Mouse (Mus musculus) heart, embryonic 16.5 days (tissue): ENCODE measurements around the gene Ccdc144b. TPM values are rescaled to one million over a fixed set of nuclear protein-coding genes. Genes with fewer than 3 reads are reported as not detected.

ENCODE experiments used
- ATAC-seq: fragments of 200-750 bp; cut with Nextera tagmentation; replicated peaks from 2 replicates; pipeline ENCODE4 v1.8.0; 2017; ENCODE audit warnings: moderate number of reproducible peaks; ENCODE audit not compliant: insufficient read depth, low FRiP score; ENCODE audit errors: extremely low read depth
- H3K27ac ChIP-seq: fragments of 300-500 bp; sonication (generic); 2 replicates; pipeline ENCODE4 v1.5.1; 2014; ENCODE audit warnings: mild to moderate bottlenecking, low read length, control low read depth, moderate library complexity
- H3K27me3 ChIP-seq: fragments of 300-500 bp; sonication (generic); 2 replicates; pipeline ENCODE4 v1.6.1; 2014; ENCODE audit warnings: low read length, mixed read lengths; ENCODE audit not compliant: control insufficient read depth, insufficient read depth
- H3K36me3 ChIP-seq: fragments of 300-500 bp; sonication (generic); 2 replicates; pipeline ENCODE4 v1.6.1; 2014; ENCODE audit not compliant: control insufficient read depth, insufficient read depth
- H3K4me1 ChIP-seq: fragments of 300-500 bp; sonication (generic); 2 replicates; pipeline ENCODE4 v1.6.1; 2014; ENCODE audit warnings: low read length, mixed read lengths; ENCODE audit not compliant: control insufficient read depth, insufficient read depth
- H3K4me2 ChIP-seq: fragments of 300-500 bp; sonication (generic); 2 replicates; pipeline ENCODE4 v1.6.1; 2014; ENCODE audit warnings: low read depth, mild to moderate bottlenecking, control low read depth, low read length
- H3K4me3 ChIP-seq: fragments of 300-500 bp; sonication (generic); 2 replicates; pipeline ENCODE4 v1.5.1; 2014; ENCODE audit warnings: mild to moderate bottlenecking, control low read depth, low read length
- H3K9ac ChIP-seq: fragments of 300-500 bp; sonication (generic); 2 replicates; pipeline ENCODE4 v1.6.1; 2014; ENCODE audit warnings: low read length, control low read depth
- H3K9me3 ChIP-seq: fragments of 300-500 bp; sonication (generic); replicated peaks from 2 replicates; pipeline ENCODE4 v1.6.1; 2016; ENCODE audit warnings: low read length; ENCODE audit not compliant: control insufficient read depth
- WGBS: fragments of 180-500 bp; shearing (Covaris S2); extraction: QIAGEN DNeasy Blood & Tissue Kit; methylation state at CpG from one replicate; pipeline ENCODE4 v1.1.7; 2014; 5-methylcytosine and 5-hydroxymethylcytosine counted together
- polyA plus RNA-seq: library from polyadenylated mRNA; unstranded; fragments of >200 nt; fragmentation: Nextera tagmentation; extraction: Ambion mirVana; gene quantifications from 2 replicates; pipeline ENCODE4 v1.2.1, GENCODE M21; 2015

Gene Ccdc144b
- 0.03 and 0.09 TPM in 2 replicates for polyA plus RNA-seq

DNA sequence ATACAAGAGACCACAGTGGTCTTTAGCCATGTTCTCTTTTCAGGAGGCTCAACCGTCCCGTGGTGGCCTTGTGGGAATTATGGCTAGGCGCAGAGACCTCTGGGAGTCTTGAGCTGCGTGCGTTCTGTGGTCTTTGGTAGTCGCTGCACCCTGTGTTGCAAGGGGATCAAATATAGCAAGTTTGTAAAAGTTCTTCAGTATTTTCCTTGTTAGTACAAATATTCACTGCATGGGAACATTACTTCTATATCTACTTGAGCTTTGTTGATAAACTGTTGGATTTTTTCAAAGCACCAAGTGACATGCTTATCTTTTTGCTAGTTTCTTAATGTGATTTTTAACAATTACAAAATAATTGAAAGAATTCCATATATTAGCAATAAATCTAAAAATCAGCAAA is at the start of gene Ccdc144b:
Ccdc144b (minus strand) TSS at position 101 of the 400 bp plus-strand sequence.
- ATAC-seq: no peak
- H3K9me3 ChIP-seq: no peaks in the 10 kb centered on the region
- no peaks in the 10 kb centered on the region for H3K36me3 ChIP-seq
- no peaks in the 10 kb centered on the region for H3K27me3 ChIP-seq
- H3K4me3 ChIP-seq: no peak within 1 kb of the TSS
- no peak within 1 kb of the TSS for H3K4me2 ChIP-seq
- H3K27ac ChIP-seq: no peak within 1 kb of the TSS
- no peak within 1 kb of the TSS for H3K9ac ChIP-seq
- WGBS: 84% methylated on average over 6 of the region's 6 CpGs
- no peaks in the 10 kb centered on the region for H3K4me1 ChIP-seq

DNA sequence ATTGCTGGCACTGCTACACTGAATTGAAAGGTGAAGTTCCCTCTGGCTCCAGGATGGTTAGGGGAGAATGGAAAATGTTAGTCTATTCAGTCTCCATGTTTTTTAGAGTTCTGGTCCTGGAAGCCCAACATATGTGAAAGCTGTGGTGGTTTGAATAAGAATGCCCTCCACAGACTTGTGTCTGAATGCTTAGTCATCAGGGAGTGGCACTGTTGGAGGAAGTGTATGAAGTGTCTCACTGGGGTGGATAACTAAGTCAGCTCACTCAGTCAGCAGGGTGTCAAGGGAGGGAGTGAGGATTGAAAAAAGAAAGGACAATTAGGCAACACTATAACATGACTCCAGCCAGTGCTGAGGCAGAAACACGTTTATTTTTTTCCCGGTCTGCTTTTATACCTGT is 42.0 kb upstream of the Ccdc144b start:
- Histone ChIP-seq H3K9me3 (no peaks in the 10 kb centered on the region), H3K27me3 (no peaks in the 10 kb centered on the region), H3K4me2 (no peak overlapping the region), H3K4me3 (no peak overlapping the region), H3K9ac (no peak overlapping the region), H3K27ac (no peak overlapping the region), H3K4me1 (no peaks in the 10 kb centered on the region), H3K36me3 (peaks cover 7% of the 10 kb centered on the region)
- WGBS: 82% methylated on average over 2 of the region's 2 CpGs
- no peak for ATAC-seq

DNA sequence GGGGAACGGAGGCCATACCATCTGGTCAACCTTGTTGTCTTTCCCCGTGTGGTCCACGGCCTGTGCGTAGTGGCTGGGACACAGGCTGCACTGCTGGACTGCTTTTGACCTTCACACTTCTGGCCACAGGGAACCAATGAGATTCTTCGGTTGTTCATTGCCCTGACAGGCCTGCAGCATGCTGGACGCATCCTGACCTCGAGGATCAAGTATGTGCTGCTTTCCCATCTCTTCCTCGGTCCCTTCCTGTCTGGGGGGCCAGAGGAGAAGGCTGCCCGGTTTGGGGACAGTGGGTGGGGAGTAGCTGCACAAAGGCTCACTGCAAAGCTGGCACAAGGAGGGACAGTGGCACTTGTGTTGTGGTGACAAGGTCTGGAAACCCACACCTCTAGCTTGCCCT is 34.2 kb upstream of the Ccdc144b start:
- ATAC-seq: no peak
- H3K9ac ChIP-seq: no peak overlapping the region
- no peaks in the 10 kb centered on the region for H3K9me3 ChIP-seq
- H3K27me3 ChIP-seq: no peaks in the 10 kb centered on the region
- no peak overlapping the region for H3K4me3 ChIP-seq
- H3K4me1 ChIP-seq: no peaks in the 10 kb centered on the region
- H3K4me2 ChIP-seq: no peak overlapping the region
- peaks cover 45% of the 10 kb centered on the region for H3K36me3 ChIP-seq
- no peak overlapping the region for H3K27ac ChIP-seq
- 85% methylated on average over 9 of the region's 9 CpGs for WGBS

DNA sequence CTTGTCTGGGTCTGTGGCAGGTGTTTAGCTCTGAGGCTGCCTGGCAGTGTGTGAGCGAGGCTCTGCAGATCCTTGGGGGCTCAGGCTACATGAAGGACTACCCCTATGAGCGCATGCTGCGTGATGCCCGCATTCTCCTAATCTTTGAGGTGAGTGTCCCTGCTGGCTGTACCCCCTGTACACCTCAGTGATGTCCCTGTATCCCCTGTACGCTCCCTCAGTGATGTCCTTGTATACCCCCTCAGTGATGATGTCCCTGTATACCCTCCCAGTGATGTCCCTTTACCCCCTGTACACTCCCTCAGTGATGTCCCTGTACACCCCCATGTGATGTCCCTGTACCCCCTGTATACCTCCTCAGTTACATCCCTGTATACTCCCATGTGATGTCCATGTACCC is 32.0 kb upstream of the Ccdc144b start:
- H3K9me3 ChIP-seq: no peaks in the 10 kb centered on the region
- WGBS: 98% methylated on average over 5 of the region's 5 CpGs
- no peaks in the 10 kb centered on the region for H3K27me3 ChIP-seq
- no peak overlapping the region for H3K4me3 ChIP-seq
- no peak overlapping the region for H3K4me2 ChIP-seq
- no peaks in the 10 kb centered on the region for H3K4me1 ChIP-seq
- no peak overlapping the region for H3K27ac ChIP-seq
- ATAC-seq: 0 out of 2 replicates have a peak, but pooled peaks have one; percentile 10
- no peak overlapping the region for H3K9ac ChIP-seq
- H3K36me3 ChIP-seq: peaks cover 51% of the 10 kb centered on the region

DNA sequence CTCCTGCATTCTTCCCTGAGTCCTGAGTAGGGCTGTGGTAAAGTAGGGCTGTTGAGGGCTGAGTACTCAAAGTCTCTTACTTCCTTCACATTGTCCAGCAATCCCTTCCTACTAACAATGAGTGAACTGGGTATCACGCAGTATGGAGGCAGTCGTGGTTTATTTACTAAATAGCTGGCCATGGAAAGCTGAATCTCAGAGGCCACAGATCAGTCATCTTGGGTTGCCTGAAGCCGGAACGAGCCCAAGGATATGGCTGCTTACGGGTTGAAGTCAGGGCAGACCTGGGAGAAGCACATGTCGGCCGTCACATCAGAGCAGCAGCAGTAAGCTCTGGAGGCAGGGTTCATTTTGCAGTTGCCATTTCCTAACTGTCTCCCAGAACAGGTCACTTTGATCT is 30.0 kb upstream of the Ccdc144b start:
- WGBS: 90% methylated on average over 7 of the region's 7 CpGs
- Histone ChIP-seq H3K27me3 (no peaks in the 10 kb centered on the region), H3K4me1 (no peaks in the 10 kb centered on the region), H3K4me2 (no peak overlapping the region), H3K27ac (no peak overlapping the region), H3K4me3 (no peak overlapping the region), H3K36me3 (peaks cover 54% of the 10 kb centered on the region), H3K9me3 (no peaks in the 10 kb centered on the region), H3K9ac (no peak overlapping the region)
- no peak for ATAC-seq

DNA sequence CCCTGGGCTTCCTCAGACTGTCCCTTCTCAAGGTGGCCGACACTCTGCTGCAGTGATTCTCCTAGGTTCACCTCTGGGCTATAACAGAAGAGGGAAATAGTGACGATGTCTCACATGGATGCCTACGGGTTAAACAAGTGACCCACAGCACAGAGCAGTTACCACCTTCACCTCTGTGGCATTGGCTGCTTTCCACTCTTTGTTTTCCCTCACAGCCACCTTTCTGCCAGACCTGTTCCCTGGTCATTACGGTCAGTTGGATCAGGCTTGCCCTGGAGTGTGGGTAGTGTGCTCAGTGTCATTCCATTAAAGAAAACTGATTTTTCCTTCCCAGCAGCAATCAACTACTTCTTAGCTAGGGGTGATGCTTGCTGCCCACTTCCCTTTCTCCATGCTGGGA is 29.5 kb upstream of the Ccdc144b start:
- Histone ChIP-seq H3K27ac (no peak overlapping the region), H3K27me3 (no peaks in the 10 kb centered on the region), H3K4me1 (no peaks in the 10 kb centered on the region), H3K4me3 (no peak overlapping the region), H3K9ac (no peak overlapping the region), H3K36me3 (peaks cover 54% of the 10 kb centered on the region), H3K4me2 (no peak overlapping the region), H3K9me3 (no peaks in the 10 kb centered on the region)
- ATAC-seq: no peak
- 91% methylated on average over 4 of the region's 4 CpGs for WGBS

DNA sequence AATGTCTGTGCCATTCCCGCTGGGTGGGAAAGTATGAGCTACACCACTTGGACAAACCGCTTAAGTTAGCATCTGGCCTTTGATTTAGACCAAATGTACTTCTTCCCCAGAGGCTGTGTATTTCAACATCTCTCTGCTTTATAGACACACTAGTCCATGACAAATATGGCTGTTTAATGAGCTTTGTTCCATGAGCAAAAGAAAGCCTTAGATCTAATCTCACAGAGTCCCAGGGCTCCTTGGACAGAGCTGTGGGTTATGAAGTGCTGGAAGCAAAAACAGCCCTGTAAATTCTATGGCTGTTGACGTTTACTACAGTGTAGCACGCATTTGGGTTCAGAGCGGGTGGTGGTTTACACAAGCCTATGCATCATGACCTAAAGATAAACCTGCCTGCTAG is 27.4 kb upstream of the Ccdc144b start:
- H3K4me1 ChIP-seq: no peaks in the 10 kb centered on the region
- H3K4me2 ChIP-seq: no peak overlapping the region
- H3K36me3 ChIP-seq: peaks cover 63% of the 10 kb centered on the region
- no peak overlapping the region for H3K4me3 ChIP-seq
- no peaks in the 10 kb centered on the region for H3K27me3 ChIP-seq
- no peaks in the 10 kb centered on the region for H3K9me3 ChIP-seq
- no peak overlapping the region for H3K9ac ChIP-seq
- no peak overlapping the region for H3K27ac ChIP-seq
- WGBS: 91% methylated on average over 5 of the region's 5 CpGs
- no peak for ATAC-seq

DNA sequence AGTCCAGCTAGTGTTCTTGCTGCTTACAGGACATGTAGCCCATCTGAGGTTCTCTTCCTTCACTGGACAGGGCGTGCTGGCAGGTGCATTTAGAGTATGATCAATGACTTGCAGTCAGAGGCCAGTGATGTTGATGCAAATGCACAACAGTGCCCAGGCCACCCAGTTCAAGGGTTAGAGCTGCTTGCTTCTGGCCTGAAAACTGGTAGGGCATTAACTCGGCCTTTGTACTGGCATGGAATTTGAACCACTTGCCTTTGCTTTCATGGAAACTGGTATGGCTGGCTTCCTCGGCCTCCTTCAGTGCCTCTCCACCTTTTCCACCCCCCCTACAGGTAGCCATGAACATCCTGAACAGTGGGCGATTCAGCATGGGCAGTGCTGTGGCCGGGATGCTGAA is 26.5 kb upstream of the Ccdc144b start:
- no peak overlapping the region for H3K4me3 ChIP-seq
- H3K9ac ChIP-seq: no peak overlapping the region
- H3K36me3 ChIP-seq: peaks cover 61% of the 10 kb centered on the region
- no peaks in the 10 kb centered on the region for H3K27me3 ChIP-seq
- WGBS: 84% methylated on average over 5 of the region's 5 CpGs
- H3K4me2 ChIP-seq: no peak overlapping the region
- H3K4me1 ChIP-seq: no peaks in the 10 kb centered on the region
- ATAC-seq: no peak
- H3K27ac ChIP-seq: no peak overlapping the region
- no peaks in the 10 kb centered on the region for H3K9me3 ChIP-seq

DNA sequence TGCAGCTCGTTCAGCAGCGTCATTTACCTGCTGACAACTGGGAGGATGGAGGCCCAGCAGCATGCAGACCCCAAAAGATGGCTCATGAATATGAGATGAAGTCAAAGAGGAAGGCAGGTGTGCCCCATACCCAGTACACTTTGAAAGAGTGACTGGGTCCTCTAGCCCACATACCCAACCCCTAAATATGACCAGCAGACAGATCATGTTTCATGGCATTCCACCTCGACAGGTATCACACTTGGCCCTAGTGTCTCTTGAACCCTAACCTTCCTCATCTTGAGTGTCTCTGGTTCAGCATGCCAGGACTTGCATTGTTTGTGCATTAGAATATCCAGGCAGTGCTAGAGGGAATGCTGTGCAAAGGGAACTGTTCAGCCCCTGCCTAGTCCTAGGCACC is 24.0 kb upstream of the Ccdc144b start:
- no peak for ATAC-seq
- H3K36me3 ChIP-seq: peaks cover 60% of the 10 kb centered on the region
- no peaks in the 10 kb centered on the region for H3K9me3 ChIP-seq
- H3K27ac ChIP-seq: no peak overlapping the region
- no peaks in the 10 kb centered on the region for H3K27me3 ChIP-seq
- no peak overlapping the region for H3K4me3 ChIP-seq
- no peak overlapping the region for H3K4me2 ChIP-seq
- no peak overlapping the region for H3K9ac ChIP-seq
- 89% methylated on average over 3 of the region's 3 CpGs for WGBS
- no peaks in the 10 kb centered on the region for H3K4me1 ChIP-seq

DNA sequence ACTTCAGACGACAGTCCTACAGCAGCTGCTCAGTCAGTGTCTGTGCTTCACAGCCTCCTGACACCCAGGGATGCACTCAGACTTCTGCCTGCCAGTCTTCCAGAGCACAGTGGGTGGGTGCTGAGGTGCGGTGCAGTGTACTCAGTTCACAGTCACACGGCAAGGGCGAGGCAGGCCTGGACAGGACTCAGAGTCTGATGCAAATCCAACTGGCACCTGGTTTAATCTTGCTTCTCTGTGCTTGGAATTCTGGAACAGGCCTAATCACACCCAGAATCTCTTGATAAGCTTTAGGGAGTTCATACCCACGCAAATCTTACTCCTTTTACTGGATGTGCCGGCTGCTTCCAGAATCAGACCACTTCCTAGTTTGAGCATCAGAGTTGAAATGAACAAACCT is 22.1 kb upstream of the Ccdc144b start:
- ATAC-seq: no peak
- H3K27me3 ChIP-seq: no peaks in the 10 kb centered on the region
- H3K4me2 ChIP-seq: no peak overlapping the region
- H3K4me1 ChIP-seq: no peaks in the 10 kb centered on the region
- peaks cover 56% of the 10 kb centered on the region for H3K36me3 ChIP-seq
- no peaks in the 10 kb centered on the region for H3K9me3 ChIP-seq
- H3K4me3 ChIP-seq: no peak overlapping the region
- WGBS: 88% methylated on average over 6 of the region's 6 CpGs
- no peak overlapping the region for H3K27ac ChIP-seq
- H3K9ac ChIP-seq: no peak overlapping the region
